Comparison of ENCODE assay signal across 19 mouse cellular contexts in the genomic region with DNA sequence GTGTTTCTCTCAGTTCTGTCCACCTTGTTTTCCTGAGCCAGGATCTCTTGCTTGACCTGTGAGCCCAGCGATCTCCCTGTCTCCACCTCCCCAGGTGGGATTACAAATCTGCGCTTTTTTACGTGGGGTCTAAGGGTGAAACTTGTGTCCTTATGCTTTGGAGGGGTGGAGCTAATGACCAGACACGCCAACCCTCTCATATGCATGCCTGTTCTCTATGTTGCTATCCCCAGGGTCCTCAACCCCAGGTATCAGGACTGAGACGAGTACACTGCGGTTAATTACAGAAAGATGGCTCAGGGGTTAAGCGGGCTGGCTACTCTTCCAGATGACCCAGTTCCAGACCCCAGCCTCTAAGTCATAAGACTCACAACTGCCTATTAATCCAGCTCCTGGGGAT. TPM values are rescaled to one million over a fixed set of nuclear protein-coding genes. Genes with fewer than 3 reads are reported as not detected.
DNase-seq lines count a peak whose midpoint lies in the region; ATAC-seq and TF ChIP-seq lines count a peak whose summit lies in the region.
"Had no signal": no experiment of that assay in that cellular context is flagged by ENCODE, and none has a peak within 500 bp of the region (broad histone marks: within the 10 kb centered on the region; RNA-seq: fewer than 3 reads in every experiment).

No protein-coding gene starts in this region.

- H3K9me3 ChIP-seq in heart, embryonic 15.5 days (replicated peaks), result no peaks in the 10 kb centered on the region
- no peaks in the 10 kb centered on the region for H3K9me3 ChIP-seq in midbrain, embryonic 11.5 days (ENCODE audit: control insufficient read depth, low read length)
- no peaks in the 10 kb centered on the region for H3K9me3 ChIP-seq in midbrain, embryonic 10.5 days (replicated peaks)
- no peaks in the 10 kb centered on the region for H3K9me3 ChIP-seq in intestine, embryonic 16.5 days (ENCODE audit: control insufficient read depth, low read length)
- no peaks in the 10 kb centered on the region for H3K9me3 ChIP-seq in forebrain, embryonic 15.5 days
- H3K9me3 ChIP-seq: forebrain, embryonic 10.5 days had no signal

- no peaks in the 10 kb centered on the region; the same call in 1 of the 2 replicates for H3K36me3 ChIP-seq in heart, adult 2 months (ENCODE audit: control insufficient read depth, insufficient read depth, low read length)
- H3K36me3 ChIP-seq in heart, embryonic 15.5 days, result no peaks in the 10 kb centered on the region
- no peaks in the 10 kb centered on the region for H3K36me3 ChIP-seq in midbrain, embryonic 11.5 days (ENCODE audit: control insufficient read depth, insufficient read depth, low read length)
- no peaks in the 10 kb centered on the region for H3K36me3 ChIP-seq in midbrain, embryonic 10.5 days
- no peaks in the 10 kb centered on the region for H3K36me3 ChIP-seq in intestine, embryonic 16.5 days (ENCODE audit: control insufficient read depth, insufficient read depth, low read length)
- H3K36me3 ChIP-seq in forebrain, embryonic 15.5 days, result no peaks in the 10 kb centered on the region
- H3K36me3 ChIP-seq: forebrain, embryonic 10.5 days had no signal

- no peak overlapping the region for H3K4me2 ChIP-seq in heart, embryonic 15.5 days
- H3K4me2 ChIP-seq in midbrain, embryonic 11.5 days, result no peak overlapping the region
- H3K4me2 ChIP-seq in intestine, embryonic 16.5 days (ENCODE audit: low read depth, low read length), result no peak overlapping the region
- H3K4me2 ChIP-seq in forebrain, embryonic 15.5 days (replicated peaks), result no peak overlapping the region
- H3K4me2 ChIP-seq: hindbrain, embryonic 14.5 days had no signal

- H3K4me3 ChIP-seq in heart, adult 2 months, result no peak overlapping the region
- H3K4me3 ChIP-seq in heart, embryonic 15.5 days, result no peak overlapping the region
- no peak overlapping the region for H3K4me3 ChIP-seq in midbrain, embryonic 11.5 days (ENCODE audit: low read depth, low read length)
- no peak overlapping the region for H3K4me3 ChIP-seq in midbrain, embryonic 10.5 days
- H3K4me3 ChIP-seq in intestine, embryonic 16.5 days (ENCODE audit: low read length), result no peak overlapping the region
- no peak overlapping the region for H3K4me3 ChIP-seq in forebrain, embryonic 15.5 days
- H3K4me3 ChIP-seq: forebrain, embryonic 10.5 days had no signal

- no peaks in the 10 kb centered on the region for H3K79me2 ChIP-seq in heart, adult 2 months (replicated peaks; ENCODE audit: control insufficient read depth, insufficient read depth, low read length)

- no peak for TF ChIP-seq POLR2A in heart, adult 2 months (IDR thresholded peaks at IDR 0.05; ENCODE audit: insufficient read depth, low read depth, low read length)

- DNase-seq in heart, adult 2 months, result no peak
- no peak for DNase-seq in heart, adult 9 months (ENCODE audit: low spot score in 2 of 2)
- no peak for DNase-seq in heart, postnatal 4 days
- DNase-seq in midbrain, embryonic 11.5 days (ENCODE audit: low spot score, missing footprints), result peak; percentile 10
- DNase-seq in midbrain, embryonic 10.5 days (ENCODE audit: low spot score), result no peak
- DNase-seq: cerebellum, adult 18-20 months; cerebellum, postnatal 14 days; layer of hippocampus, postnatal 36 days; midbrain, embryonic 14.5 days; right cerebral cortex, postnatal 25 days; spleen, adult 18-20 months; thymus, adult 18-20 months; thymus, postnatal 36 days had no signal

- TF ChIP-seq CTCF in heart, adult 2 months (IDR thresholded peaks at IDR 0.05), result no peak

- no peak for TF ChIP-seq EP300 in heart, adult 2 months (IDR thresholded peaks at IDR 0.05; ENCODE audit: insufficient read depth, low read depth, low read length)

- ATAC-seq in heart, embryonic 15.5 days (replicated peaks; ENCODE audit: insufficient number of reproducible peaks, insufficient read depth, low FRiP score, low read depth), result no peak
- no peak for ATAC-seq in midbrain, embryonic 11.5 days (ENCODE audit: low FRiP score)
- ATAC-seq in intestine, embryonic 16.5 days, result no peak
- ATAC-seq in forebrain, embryonic 15.5 days (replicated peaks), result no peak
- ATAC-seq: inflammation-experienced regulatory T-cells, adult 6 months had no signal

- intact Hi-C loops in heart, adult 2 months (cut with DNase I), result loop anchor here (5.0 kb wide), 2 partner anchors 36 to 146 kb away; no protein-coding TSS in a partner anchor

- no peaks in the 10 kb centered on the region for H3K27me3 ChIP-seq in heart, adult 2 months (ENCODE audit: control insufficient read depth, insufficient read depth, low read length)
- H3K27me3 ChIP-seq in heart, embryonic 15.5 days, result no peaks in the 10 kb centered on the region
- H3K27me3 ChIP-seq in midbrain, embryonic 11.5 days (ENCODE audit: control insufficient read depth, insufficient read depth, low read length), result no peaks in the 10 kb centered on the region
- no peaks in the 10 kb centered on the region for H3K27me3 ChIP-seq in midbrain, embryonic 10.5 days (ENCODE audit: low read depth, poor library complexity, severe bottlenecking)
- no peaks in the 10 kb centered on the region for H3K27me3 ChIP-seq in intestine, embryonic 16.5 days (replicated peaks; ENCODE audit: control insufficient read depth, insufficient read depth, low read length)
- H3K27me3 ChIP-seq in forebrain, embryonic 15.5 days, result no peaks in the 10 kb centered on the region

- WGBS in heart, adult 2 months, result 83% methylated on average over 7 of the region's 7 CpGs
- 78% methylated on average over 7 of the region's 7 CpGs for whole genome bisulfite sequencing in heart, embryonic 15.5 days
- WGBS in midbrain, embryonic 11.5 days, result 85% methylated on average over 7 of the region's 7 CpGs
- 86% methylated on average over 7 of the region's 7 CpGs for WGBS in midbrain, embryonic 10.5 days
- 86% methylated on average over 7 of the region's 7 CpGs for WGBS in intestine, embryonic 16.5 days
- 88% methylated on average over 7 of the region's 7 CpGs for WGBS in forebrain, embryonic 15.5 days

- H3K4me1 ChIP-seq in heart, adult 2 months (ENCODE audit: control insufficient read depth, insufficient read depth, low read length), result peaks cover 14% of the 10 kb centered on the region
- H3K4me1 ChIP-seq in heart, embryonic 15.5 days (replicated peaks), result peaks cover 20% of the 10 kb centered on the region
- H3K4me1 ChIP-seq in midbrain, embryonic 11.5 days (ENCODE audit: control insufficient read depth, insufficient read depth, low read length), result no peaks in the 10 kb centered on the region
- no peaks in the 10 kb centered on the region for H3K4me1 ChIP-seq in midbrain, embryonic 10.5 days
- H3K4me1 ChIP-seq in intestine, embryonic 16.5 days (ENCODE audit: control insufficient read depth, insufficient read depth, low read length), result no peaks in the 10 kb centered on the region
- H3K4me1 ChIP-seq in forebrain, embryonic 15.5 days, result peaks cover 9% of the 10 kb centered on the region; the same call in 1 of the 2 replicates

- H3K27ac ChIP-seq in heart, adult 2 months, result peak overlapping the region; percentile 32
- H3K27ac ChIP-seq in heart, embryonic 15.5 days, result peak overlapping the region; percentile 85
- no peak overlapping the region for H3K27ac ChIP-seq in midbrain, embryonic 11.5 days (ENCODE audit: low read depth, low read length)
- H3K27ac ChIP-seq in midbrain, embryonic 10.5 days (replicated peaks), result no peak overlapping the region
- H3K27ac ChIP-seq in intestine, embryonic 16.5 days (ENCODE audit: low read length), result peak overlapping the region; percentile 34; the same call in 1 of the 2 replicates
- H3K27ac ChIP-seq in forebrain, embryonic 15.5 days (replicated peaks), result no peak overlapping the region
- H3K27ac ChIP-seq: forebrain, embryonic 10.5 days; hindbrain, embryonic 14.5 days had no signal

- H3K9ac ChIP-seq in heart, adult 2 months (ENCODE audit: low read depth, low read length), result no peak overlapping the region
- H3K9ac ChIP-seq in heart, embryonic 15.5 days, result no peak overlapping the region
- H3K9ac ChIP-seq in midbrain, embryonic 11.5 days (ENCODE audit: low read length), result no peak overlapping the region
- H3K9ac ChIP-seq in intestine, embryonic 16.5 days (ENCODE audit: low read depth, low read length), result no peak overlapping the region
- no peak overlapping the region for H3K9ac ChIP-seq in forebrain, embryonic 15.5 days (replicated peaks)
- H3K9ac ChIP-seq: hindbrain, embryonic 14.5 days had no signal

RNA-seq across cellular contexts. Expression of a gene that starts 31.4 kb away (rescaled TPM):
- total RNA-seq in heart, adult 2 months (2021), result 10 to 100 TPM; 81.6 to 86.5 TPM
- 26.3 and 46.6 TPM in 2 replicates for polyA plus RNA-seq in heart, adult 2 months (2012; rRNA removed)
- polyA plus RNA-seq in heart, embryonic 15.5 days (2015; fragmentation: Nextera tagmentation; extraction: Ambion mirVana), result 106 and 109 TPM in 2 replicates
- total RNA-seq in heart, postnatal 4 days (2021), result 100 to 1,000 TPM; 115 to 121 TPM
- 259 and 280 TPM in 2 replicates for polyA plus RNA-seq in midbrain, embryonic 11.5 days (2014; fragmentation: Nextera tagmentation; extraction: Ambion mirVana)
- polyA plus RNA-seq in midbrain, embryonic 10.5 days (2016; fragmentation: Nextera tagmentation; extraction: Ambion mirVana), result 222 and 233 TPM in 2 replicates
- polyA plus RNA-seq in intestine, embryonic 16.5 days (2015; fragmentation: Nextera tagmentation; extraction: Ambion mirVana), result 122 and 132 TPM in 2 replicates
- 181 and 182 TPM in 2 replicates for polyA plus RNA-seq in forebrain, embryonic 15.5 days (2015; fragmentation: Nextera tagmentation; extraction: Ambion mirVana)

RNA-seq across cellular contexts. Expression of a gene that starts 48.8 kb away (rescaled TPM):
- 10 to 100 TPM; 11.6 to 12.2 TPM for total RNA-seq in heart, adult 2 months (2021)
- polyA plus RNA-seq in heart, adult 2 months (2012; rRNA removed), result 6.7 and 8.8 TPM in 2 replicates
- 25.0 and 33.3 TPM in 2 replicates for polyA plus RNA-seq in heart, embryonic 15.5 days (2015; fragmentation: Nextera tagmentation; extraction: Ambion mirVana)
- 10 to 100 TPM; 20.4 to 20.8 TPM for total RNA-seq in heart, postnatal 4 days (2021)
- polyA plus RNA-seq in midbrain, embryonic 11.5 days (2014; fragmentation: Nextera tagmentation; extraction: Ambion mirVana), result 6.7 and 6.8 TPM in 2 replicates
- 5.5 and 7.1 TPM in 2 replicates for polyA plus RNA-seq in midbrain, embryonic 10.5 days (2016; fragmentation: Nextera tagmentation; extraction: Ambion mirVana)
- polyA plus RNA-seq in intestine, embryonic 16.5 days (2015; fragmentation: Nextera tagmentation; extraction: Ambion mirVana), result 102 and 143 TPM in 2 replicates
- 12.6 and 14.2 TPM in 2 replicates for polyA plus RNA-seq in forebrain, embryonic 15.5 days (2015; fragmentation: Nextera tagmentation; extraction: Ambion mirVana)

RNA-seq across cellular contexts. Expression of a gene that starts 50.9 kb away (rescaled TPM):
- 1 to 10 TPM; 4.1 to 4.6 TPM for total RNA-seq in heart, adult 2 months (2021)
- 3.0 and 3.8 TPM in 2 replicates for polyA plus RNA-seq in heart, adult 2 months (2012; rRNA removed)
- 37.2 and 38.1 TPM in 2 replicates for polyA plus RNA-seq in heart, embryonic 15.5 days (2015; fragmentation: Nextera tagmentation; extraction: Ambion mirVana)
- 10 to 100 TPM; 20.5 to 23.2 TPM for total RNA-seq in heart, postnatal 4 days (2021)
- polyA plus RNA-seq in midbrain, embryonic 11.5 days (2014; fragmentation: Nextera tagmentation; extraction: Ambion mirVana), result 59.9 and 64.0 TPM in 2 replicates
- 59.6 and 68.0 TPM in 2 replicates for polyA plus RNA-seq in midbrain, embryonic 10.5 days (2016; fragmentation: Nextera tagmentation; extraction: Ambion mirVana)
- 124 and 132 TPM in 2 replicates for polyA plus RNA-seq in intestine, embryonic 16.5 days (2015; fragmentation: Nextera tagmentation; extraction: Ambion mirVana)
- 10.0 and 11.1 TPM in 2 replicates for polyA plus RNA-seq in forebrain, embryonic 15.5 days (2015; fragmentation: Nextera tagmentation; extraction: Ambion mirVana)

Comparison
In these comparisons a context has a peak if more than half of its experiments do, and no peak if none do; other contexts are left out.
1. H3K27ac ChIP-seq: peak in heart, adult 2 months (single experiment), heart, embryonic 15.5 days (single experiment) and intestine, embryonic 16.5 days (single experiment); none in midbrain, embryonic 11.5 days (single experiment), midbrain, embryonic 10.5 days (single experiment) and forebrain, embryonic 15.5 days (single experiment).